Mouse (Mus musculus) megakaryocyte-erythroid progenitor cell, adult 5-6 weeks (primary cell): ENCODE measurements around the gene Ppp1r35. TPM values are rescaled to one million over a fixed set of nuclear protein-coding genes. Genes with fewer than 3 reads are reported as not detected.

Experiments used
- ATAC-seq: replicated peaks from 2 replicates; pipeline ENCODE4 v1.8.0; 2016; ENCODE audit warnings: mild to moderate bottlenecking, inconsistent platforms; ENCODE audit not compliant: severe bottlenecking, poor library complexity, low FRiP score, low TSS enrichment
- total RNA-seq, 2 experiments: library from RNA; stranded (forward) in 1 of 2; stranded (reverse) in 1 of 2; fragments of 200-1000, 215-1000 nt in 1 of 2; fragments of >200 nt in 1 of 2; fragmentation: Nextera tagmentation in 1 of 2; gene quantifications; 2 replicates each; pipeline ENCODE4 v1.2.3; 2014 to 2017

Ppp1r35 gene
- total RNA-seq (2014; fragmentation: Nextera tagmentation): 40.6 and 60.7 TPM in 2 replicates
- total RNA-seq (2017): 30.0 and 60.2 TPM in 2 replicates

DNA sequence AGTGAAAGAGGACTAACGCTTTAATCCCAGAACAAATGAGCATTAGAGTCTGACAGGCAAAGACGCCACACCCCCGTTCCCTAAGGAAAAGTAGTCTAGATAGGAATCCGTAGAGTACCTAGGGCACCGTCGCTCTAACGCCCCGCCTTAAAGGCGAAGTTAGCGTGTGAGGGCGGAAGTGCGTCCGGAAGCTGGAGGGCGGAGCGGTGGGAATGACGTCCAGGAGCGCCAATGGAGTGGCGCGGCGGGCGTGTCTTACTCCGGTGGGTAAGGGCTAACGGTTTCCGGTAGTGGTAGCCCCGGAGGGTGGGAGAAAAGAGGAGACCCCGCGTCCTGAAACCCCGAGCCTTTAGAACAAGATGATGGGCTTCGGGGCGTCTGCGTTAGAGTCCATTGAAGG is at the start of gene Ppp1r35:
Gene Ppp1r35 (plus strand): TSS at position 215 of the 400 bp plus-strand sequence.
- peak; percentile 83 for ATAC-seq

DNA sequence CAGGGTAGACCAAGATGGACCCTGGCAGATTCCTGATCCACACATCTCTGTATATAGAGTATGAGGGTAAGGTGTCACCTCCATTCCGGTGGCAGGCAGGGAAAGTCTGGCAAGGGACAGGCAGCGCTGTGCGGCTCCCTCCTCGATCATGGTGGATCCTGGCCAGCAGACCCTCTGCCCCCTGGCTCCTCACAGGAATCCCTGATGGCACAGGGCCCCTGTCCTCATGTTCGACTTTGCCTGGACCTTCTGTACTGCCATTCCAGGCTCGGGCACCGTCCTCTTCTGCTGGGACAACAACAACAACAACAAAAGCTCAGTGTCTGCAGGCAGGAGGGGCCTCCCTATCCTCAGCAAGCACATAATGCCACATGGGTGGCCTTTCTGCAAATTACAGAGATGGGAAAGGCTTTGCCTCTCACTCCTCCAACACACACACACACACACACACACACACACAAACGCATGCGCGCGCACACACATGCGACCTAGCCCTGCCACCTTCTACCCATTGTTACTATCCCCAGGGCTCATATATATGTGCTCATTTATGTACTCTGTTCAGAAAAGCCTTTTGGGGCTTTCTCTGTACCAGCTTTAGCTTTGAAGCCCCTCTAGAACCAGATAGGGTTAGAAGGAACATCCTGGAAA is 44.9 kb upstream of the Ppp1r35 start:
- no peak for ATAC-seq

DNA sequence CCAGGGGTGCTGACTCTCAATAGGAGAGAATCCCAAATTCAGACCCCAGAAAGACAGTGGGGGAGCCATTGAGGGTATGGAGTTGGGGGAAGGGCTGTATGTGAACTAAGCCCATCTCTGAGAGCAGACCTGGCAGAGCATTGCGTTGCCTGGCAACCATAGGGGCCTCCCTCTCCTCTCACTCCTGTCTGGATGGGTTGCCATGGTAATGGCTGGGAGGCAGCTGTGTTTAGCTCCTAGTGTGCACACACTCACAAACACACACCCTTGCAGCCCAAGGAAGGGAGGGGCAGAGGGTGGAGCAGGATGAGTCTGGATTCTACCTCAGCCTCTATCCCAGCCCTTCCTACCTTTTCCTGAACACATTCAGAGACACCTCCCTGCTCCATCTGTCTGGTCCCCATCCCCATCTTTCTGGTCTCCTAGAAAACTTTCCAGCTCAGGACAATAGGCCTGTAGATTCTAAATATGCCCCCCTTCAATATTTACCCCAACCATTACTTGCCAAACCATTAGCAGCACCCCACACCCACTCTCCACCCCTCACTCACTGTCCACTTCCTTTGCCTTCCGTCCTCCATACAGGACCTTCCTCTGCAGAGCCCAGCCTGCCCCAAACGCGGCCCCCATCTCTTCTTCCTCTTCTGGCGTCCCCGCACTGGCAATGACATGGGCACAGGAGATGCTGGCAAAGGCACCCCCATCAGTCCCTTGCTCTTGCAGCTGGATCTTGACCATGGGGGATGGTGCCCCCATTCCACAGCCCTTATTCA is 44.2 kb upstream of the Ppp1r35 start:
- ATAC-seq: no peak

DNA sequence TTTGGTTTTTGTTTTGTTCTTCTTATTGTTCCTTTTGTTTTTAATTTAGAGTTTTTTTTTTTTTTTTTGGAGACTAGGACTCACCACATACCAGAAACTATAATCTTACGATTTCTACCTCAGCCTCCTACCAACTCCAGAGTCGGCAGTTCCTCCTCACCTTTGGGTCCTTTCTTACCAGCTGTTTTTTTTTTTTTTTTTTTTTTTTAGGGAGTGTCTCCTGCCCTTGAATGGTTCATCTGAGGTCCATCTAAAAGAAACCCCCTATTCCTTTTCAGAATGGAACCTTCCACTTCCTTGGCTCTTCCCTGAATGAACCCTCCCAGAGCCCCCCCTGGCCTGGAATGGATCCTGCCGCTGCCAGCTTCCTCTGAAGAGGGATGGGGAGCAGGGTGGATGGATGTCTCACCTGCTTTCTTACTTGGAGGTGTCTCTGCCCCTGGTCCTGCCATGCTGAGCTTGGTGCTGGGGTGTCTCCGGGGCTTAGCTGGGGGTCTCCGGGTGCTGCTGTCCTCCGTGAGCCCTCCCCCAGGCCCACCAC is 41.2 kb upstream of the Ppp1r35 start:
- ATAC-seq: no peak

DNA sequence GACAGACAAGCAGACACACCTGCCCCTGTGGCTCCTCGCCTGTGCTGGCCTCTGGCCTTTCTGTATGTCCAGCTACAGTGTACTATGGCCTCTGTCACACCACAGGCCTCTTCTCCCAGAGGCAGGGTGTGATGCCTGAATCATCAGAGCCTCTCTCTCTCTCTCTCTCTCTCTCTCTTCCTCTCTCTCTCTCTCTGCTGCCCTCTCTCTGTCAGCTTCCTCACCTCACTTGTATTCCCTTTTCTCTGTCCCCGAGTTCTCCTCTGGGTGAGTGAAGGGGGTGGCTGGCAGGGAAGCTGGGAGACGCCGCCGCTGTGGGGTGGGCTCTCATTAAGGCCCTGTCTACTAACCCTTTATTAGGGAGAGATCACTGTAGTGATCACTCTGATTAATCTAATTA is 40.1 kb upstream of the Ppp1r35 start:
- ATAC-seq: no peak

DNA sequence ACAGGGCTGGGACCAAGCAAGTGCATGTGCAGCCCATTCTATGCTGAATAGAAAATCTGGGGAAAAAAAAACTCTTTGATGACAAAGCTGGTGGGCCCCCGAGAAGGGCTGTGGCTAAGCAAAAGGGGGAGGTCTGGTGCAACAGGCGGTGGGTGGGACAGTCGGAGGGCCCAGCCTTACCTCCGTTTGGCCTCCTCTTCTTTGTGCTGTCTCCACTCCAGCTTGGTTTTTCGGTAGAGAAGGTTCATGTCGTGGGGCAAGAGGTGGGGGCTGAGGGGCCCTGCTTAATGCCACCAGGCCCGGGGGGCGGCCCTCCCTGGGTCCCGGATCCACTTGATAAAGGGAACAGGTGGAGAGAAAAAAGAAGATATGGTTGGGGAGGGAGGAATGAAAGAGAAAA is 39.2 kb upstream of the Ppp1r35 start:
- ATAC-seq: no peak

DNA sequence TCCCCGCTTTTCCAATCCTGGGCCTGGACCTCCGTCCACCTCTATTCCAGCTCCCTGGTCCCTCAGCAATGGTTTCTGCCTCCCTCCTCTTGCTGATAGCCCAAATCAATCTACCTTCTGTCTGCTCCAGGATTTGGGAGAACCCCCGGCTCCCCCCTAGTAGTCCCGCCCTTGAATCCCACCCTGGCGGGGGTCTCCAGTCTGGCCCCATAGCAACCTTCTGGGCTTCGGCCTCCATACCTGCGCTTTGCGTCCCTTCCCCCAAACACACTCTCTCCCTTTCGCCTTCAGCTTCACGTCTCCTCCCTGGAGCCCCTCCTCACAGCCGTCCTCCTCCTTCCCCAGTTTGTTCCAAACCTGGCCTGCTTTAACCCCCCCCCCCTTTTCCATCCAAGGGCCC is 38.1 kb upstream of the Ppp1r35 start:
- ATAC-seq: no peak

DNA sequence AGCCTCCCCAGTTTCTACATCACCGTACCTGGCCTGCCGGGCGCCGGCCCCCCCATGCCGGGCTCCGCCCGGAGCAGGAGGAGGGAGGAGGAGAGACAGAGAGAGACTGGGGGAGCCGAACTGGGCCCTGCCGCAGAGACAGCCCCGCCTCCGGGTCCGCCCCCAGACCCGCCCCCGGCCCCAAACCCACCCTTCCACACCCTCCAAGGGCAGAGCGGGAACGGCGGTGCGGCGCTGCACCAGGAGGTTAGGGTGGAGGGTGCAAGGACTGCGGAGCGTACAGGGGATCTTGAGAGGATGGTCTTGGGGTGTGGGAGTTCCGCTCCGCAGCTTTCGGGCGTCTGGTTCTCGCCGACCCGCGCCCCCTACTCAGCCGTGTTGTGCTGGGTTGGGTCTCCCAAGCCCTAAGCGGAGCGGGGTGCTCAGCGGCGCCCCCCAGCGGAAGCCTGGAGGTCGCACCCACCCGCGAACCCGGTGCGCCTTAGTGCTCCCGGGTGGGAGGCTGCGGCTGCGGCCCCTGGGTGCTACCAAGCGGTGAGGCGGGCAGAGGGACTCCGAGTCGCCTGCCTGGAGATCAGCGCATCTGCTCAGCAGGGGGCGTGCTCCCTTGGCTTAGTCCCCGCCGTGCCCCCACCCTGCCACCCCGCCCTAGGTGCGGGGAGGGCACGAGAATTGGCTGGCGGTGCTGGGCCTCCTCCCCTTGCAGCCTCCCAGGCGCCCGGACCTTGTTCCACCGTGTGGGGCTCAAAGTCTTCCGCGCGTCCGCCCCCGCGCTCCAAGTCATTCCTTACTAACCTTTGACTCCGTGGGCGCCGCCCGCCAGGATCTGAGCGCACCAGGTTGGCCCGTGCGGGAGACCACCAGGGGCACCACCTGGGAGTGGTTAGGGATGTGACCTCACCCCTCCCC is 37.4 kb upstream of the Ppp1r35 start, which contains the start of gene Nyap1:
Gene Nyap1 (minus strand): TSS at position 585 of the 909 bp plus-strand sequence.
- peak; percentile 69 for ATAC-seq

DNA sequence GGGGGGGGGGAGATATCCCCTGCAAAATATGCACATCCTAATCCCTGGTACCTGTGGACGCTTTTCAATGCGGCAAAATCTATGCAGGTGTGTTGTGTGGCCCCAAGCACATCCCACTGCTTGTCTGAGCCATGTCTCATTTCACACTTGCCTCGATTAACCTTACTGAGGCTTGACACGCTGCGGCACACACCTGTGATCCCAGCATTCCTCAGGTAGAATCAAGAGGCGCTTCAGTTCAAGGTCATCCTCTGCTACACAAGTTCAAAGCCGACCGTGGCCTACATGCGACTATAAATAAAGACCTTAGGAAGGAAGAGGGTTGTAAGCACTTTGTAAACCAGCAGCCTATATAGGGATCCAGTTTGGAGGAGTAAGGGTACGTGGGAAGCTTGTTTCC is 36.6 kb upstream of the Ppp1r35 start:
- no peak for ATAC-seq

DNA sequence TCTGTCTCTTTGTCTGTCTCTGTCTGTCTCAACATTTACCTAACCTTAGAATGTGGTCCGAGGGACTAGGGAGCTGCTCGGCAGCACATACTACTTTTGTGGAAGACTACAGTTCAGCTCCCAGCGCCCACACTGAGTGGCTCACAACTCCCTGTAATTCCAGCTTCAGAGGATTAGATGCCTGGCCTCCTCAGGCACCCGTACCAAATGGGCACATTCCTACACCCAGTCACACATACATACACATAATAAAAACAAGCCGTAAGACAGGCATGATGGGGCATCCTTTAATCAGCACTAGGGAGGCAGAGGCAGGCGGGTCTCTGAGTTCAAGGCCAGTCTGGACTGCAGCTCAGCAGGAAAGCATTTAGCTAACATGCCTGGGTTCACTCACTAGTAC is 35.8 kb upstream of the Ppp1r35 start:
- no peak for ATAC-seq

DNA sequence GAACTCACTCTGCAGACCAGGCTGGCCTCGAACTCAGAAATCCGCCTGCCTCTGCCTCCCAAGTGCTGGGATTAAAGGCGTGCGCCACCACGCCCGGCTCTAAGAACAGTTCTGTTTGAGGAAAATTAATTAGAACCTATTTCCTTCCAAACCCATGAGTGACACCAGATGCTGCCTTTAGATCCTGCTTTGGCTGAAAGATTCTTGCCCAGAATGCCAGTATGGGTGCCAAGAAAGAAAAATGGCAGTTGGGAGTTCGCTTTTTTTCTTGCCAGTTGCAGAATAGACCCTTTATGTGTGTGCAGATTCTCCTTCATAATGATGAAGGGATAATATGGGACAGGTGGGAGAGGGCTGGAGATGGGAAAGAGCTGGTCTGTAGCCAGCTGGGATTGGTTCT is 34.5 kb upstream of the Ppp1r35 start:
- ATAC-seq: no peak

DNA sequence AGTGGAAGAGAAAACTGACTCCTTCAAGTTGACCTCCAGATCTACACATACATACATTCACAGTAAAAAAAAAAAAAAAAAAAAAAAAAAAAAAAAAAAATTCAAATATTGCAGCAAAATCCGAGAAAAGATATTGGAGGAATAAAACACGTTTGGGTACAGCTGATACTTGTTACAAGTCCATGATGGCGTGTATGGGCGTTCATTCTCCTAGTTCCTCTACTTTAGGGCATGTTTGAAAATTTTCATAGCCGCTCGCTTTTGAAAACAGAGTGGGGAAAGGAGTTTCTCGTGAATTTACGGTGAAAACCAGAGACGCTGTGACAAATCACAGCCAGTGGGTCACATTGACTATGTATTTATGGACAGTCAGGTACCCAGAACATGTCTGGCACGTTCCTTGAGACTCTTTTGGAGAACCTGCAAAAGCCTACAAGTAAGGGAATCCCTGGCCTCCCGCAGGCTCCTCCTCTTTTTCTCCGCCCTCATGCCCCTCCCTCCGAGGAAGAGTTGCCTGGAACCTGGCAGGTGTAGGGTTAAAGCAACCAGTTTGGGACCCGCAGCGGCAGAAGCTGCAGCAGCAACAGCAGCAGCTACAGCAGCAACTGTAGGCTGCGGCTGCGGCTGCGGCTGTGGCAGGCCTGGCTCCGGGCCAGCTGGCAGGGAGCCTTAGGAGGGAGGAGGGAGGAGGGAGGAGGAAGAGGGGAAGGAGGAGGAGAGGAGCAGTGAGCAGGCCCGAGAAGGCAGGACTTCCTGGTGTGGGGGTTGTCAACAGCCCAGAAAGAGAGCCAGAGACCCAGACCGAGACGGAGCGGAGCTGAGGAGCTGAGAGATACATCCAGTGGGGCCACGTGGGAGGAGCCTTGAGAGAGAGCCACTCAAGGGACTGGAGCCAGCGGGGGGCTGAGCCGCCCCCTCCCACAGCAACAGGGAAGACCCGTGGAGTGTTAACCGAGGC is 33.2 kb upstream of the Ppp1r35 start, which contains the start of gene Tsc22d4:
Gene Tsc22d4 (plus strand): TSS at position 517 of the 958 bp plus-strand sequence.
- peak; percentile 78 for ATAC-seq

DNA sequence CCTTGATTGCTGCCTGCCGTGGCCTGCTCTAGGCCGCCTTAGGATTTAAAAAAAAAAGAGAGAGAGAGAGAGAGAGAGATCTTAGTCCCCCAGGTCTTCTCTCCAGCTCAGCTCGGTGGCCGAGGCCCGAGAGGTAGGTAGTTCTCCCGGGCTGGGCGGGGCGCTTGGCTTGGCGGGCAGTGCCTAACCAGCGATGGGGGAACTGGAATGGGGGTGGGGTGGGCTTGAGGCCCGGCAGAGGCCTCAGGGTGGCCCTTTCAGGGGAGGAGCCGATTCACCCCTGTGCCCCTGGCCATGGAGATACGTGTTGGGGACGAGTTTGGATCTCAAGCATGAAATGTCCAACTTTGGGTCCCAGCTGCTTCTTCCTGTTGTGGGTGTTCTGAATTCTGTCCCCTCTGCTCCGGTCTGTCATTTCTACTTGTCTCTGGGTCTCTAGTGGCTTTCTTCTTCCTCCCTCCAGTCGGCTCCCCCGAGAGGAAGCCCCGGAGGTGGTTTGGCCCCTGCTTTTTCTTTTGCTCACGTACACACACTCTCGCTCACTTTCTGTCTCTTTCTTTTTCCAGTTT is 32.3 kb upstream of the Ppp1r35 start:
- ATAC-seq: peak; percentile 28

DNA sequence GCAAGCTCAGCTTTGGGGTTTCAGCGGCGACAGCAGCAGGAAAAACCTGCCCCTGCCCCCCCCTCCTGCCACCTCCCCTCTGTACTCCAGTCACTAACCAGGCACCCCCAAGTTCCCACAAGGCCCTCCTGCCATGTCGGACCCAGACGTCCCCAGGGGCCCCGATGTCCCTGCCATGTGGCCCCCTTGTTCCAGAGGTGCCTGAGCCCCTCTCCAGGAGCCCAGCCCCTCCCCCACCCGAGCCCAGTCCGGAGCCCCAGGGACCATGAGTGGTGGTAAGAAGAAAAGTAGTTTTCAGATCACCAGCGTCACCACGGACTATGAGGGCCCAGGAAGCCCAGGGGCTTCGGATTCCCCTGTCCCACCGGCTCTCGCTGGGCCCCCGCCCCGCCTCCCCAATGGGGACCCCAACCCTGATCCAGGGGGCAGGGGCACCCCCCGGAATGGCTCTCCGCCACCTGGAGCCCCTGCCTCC is 31.8 kb upstream of the Ppp1r35 start:
- no peak for ATAC-seq

DNA sequence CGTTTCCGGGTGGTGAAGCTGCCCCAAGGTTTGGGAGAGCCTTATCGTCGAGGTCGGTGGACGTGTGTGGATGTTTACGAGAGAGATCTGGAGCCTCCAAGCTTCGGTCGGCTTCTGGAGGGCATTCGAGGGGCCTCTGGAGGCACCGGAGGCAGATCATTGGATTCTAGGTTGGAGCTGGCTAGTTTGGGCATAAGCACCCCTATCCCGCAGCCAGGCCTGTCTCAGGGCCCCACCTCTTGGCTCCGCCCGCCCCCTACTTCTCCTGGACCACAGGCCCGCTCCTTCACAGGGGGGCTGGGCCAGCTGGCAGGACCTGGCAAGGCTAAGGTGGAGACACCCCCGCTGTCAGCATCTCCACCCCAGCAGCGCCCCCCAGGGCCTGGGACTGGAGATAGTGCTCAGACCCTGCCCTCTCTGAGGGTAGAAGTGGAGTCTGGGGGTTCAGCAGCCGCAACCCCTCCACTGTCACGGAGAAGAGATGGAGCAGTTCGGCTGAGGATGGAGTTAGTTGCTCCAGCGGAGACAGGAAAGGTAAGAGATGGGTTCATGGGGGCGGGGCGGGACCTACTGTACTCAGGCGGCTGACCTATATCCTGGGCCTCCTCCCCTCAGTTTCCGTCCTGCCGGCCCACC is 31.2 kb upstream of the Ppp1r35 start:
- peak; percentile 12 for ATAC-seq

DNA sequence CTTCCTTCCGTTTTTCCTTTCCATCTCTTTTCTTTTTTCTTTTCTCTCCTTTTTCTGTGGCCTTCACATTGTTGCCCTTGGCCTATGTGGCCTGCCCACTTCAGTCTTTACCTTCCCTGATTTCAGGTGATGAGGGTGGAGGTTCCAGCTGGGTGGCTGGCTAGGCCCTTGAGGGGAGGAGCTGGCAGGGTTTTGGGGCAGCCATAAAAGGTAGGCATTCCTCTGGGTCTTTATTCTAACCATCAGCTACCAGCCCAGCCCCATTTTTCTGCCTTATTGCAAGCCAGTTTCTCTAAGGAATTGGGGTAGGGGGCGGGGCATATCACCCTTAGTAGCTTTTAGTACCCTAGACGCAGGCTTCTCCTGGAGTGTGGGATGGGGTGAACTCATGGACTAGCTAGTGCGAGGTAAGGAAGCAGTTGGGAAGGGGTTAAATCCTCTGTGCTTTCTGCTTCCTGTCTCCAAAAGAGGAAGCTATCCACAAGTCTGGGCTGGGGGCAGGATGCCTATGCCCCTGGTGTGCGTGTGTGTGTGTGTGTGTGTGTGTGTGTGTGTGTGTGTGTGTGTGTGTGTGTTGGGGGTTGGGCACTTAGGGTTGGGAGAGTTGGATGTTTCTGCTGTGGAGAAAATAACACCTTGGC is 30.4 kb upstream of the Ppp1r35 start:
- ATAC-seq: no peak

DNA sequence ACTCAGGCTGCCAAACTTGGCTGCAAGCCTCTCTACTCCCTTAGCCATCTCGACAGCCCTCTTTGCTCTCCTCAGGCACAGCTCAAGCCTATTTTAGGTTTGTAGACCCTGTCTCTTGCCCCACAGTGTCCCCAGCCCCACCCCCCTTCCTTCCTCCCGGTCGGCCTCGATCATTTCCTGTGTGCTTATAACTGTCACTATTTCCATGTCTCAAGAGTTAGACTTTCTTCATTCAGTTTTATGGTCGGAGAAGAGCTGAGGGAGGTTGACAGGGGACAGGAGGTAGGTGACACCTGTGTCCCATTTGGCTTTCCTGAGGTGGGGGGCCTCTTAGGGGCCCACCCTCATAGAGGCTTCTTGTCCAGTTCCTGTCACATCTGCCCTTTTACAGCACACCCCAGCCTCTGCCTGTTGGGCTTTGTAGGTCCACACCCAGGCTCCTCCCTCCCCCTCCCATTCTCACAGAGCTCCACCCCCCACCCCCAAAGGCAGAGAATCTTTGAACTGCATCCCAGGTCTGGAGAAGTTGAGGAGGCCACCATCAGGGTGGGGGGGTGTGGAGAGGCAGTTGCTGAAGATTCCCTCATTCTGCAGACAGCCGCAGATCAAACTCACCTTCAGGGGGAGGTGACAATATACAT is 29.3 kb upstream of the Ppp1r35 start:
- ATAC-seq: no peak
